Mouse (Mus musculus) induced T-regulatory cell, adult 2 months (primary cell): ENCODE measurements around the gene Crtap.

Source experiments
- DNase-seq: peaks from one replicate; pipeline ENCODE4 v3.0.0-alpha.2; 2012; ENCODE audit warnings: low read depth

Crtap gene

GRCm38 (mm10) chr9:114326011-114326748 is 64.3 kb downstream of the Crtap start:
- no peak for DNase-seq
